Mouse (Mus musculus): ENCODE data around the gene Atp6v0e. TPM values are rescaled to one million over a fixed set of nuclear protein-coding genes. Genes with fewer than 3 reads are reported as not detected.

Atp6v0e gene
- total RNA-seq, 4 experiments from 2014 or later = 34.5 to 46.9 (median 43.4) TPM

- no peak for DNase-seq (ENCODE audit: low spot score in 2 of 2)
These were observed 18.2 kb downstream of the Atp6v0e start for GRCm38 (mm10) chr17:26681276-26681675.

GRCm38 (mm10) chr17:26686334-26687000, 23.4 kb downstream of the Atp6v0e start:
- DNase-seq (ENCODE audit: low spot score in 2 of 2) = no peak

GRCm38 (mm10) chr17:26688795-26689735, 26.0 kb downstream of the Atp6v0e start:
- no peak for DNase-seq (ENCODE audit: low spot score in 2 of 2)

GRCm38 (mm10) chr17:26689810-26690209, 26.8 kb downstream of the Atp6v0e start:
- no peak for DNase-seq (ENCODE audit: low spot score in 2 of 2)

- no peak for DNase-seq (ENCODE audit: low spot score in 2 of 2)
These were observed 27.2 kb downstream of the Atp6v0e start for GRCm38 (mm10) chr17:26690236-26690635.

- DNase-seq (ENCODE audit: low spot score in 2 of 2) = no peak
These were observed 28.1 kb downstream of the Atp6v0e start for GRCm38 (mm10) chr17:26691110-26691509.

GRCm38 (mm10) chr17:26693424-26693823, 30.4 kb downstream of the Atp6v0e start:
- no peak for DNase-seq (ENCODE audit: low spot score in 2 of 2)

- DNase-seq (ENCODE audit: low spot score in 2 of 2) = peak in 1 of 2 experiments; percentile 53
These were observed 31.1 kb downstream of the Atp6v0e start for GRCm38 (mm10) chr17:26694171-26694570.

GRCm38 (mm10) chr17:26695193-26695592, 32.2 kb downstream of the Atp6v0e start:
- DNase-seq (ENCODE audit: low spot score in 2 of 2) = no peak

GRCm38 (mm10) chr17:26698846-26699245, 35.8 kb downstream of the Atp6v0e start:
- DNase-seq (ENCODE audit: low spot score in 2 of 2) = no peak

GRCm38 (mm10) chr17:26699819-26700616, 37.0 kb downstream of the Atp6v0e start:
- no peak for DNase-seq (ENCODE audit: low spot score in 2 of 2)

- DNase-seq (ENCODE audit: low spot score in 2 of 2) = no peak
These were observed 38.5 kb downstream of the Atp6v0e start for GRCm38 (mm10) chr17:26701565-26701964.

GRCm38 (mm10) chr17:26702621-26703020, 39.6 kb downstream of the Atp6v0e start:
- no peak for DNase-seq (ENCODE audit: low spot score in 2 of 2)

GRCm38 (mm10) chr17:26703671-26704070, 40.6 kb downstream of the Atp6v0e start:
- DNase-seq (ENCODE audit: low spot score in 2 of 2) = no peak

GRCm38 (mm10) chr17:26705463-26706359, 42.7 kb downstream of the Atp6v0e start:
- DNase-seq (ENCODE audit: low spot score in 2 of 2) = no peak

- DNase-seq (ENCODE audit: low spot score in 2 of 2) = no peak
These were observed 44.0 kb downstream of the Atp6v0e start for GRCm38 (mm10) chr17:26707066-26707465.

GRCm38 (mm10) chr17:26708499-26708898, 45.5 kb downstream of the Atp6v0e start:
- DNase-seq (ENCODE audit: low spot score in 2 of 2) = no peak

- DNase-seq (ENCODE audit: low spot score in 2 of 2) = no peak
These were observed 46.1 kb downstream of the Atp6v0e start for GRCm38 (mm10) chr17:26708993-26709590.

GRCm38 (mm10) chr17:26710049-26710448, 47.0 kb downstream of the Atp6v0e start:
- DNase-seq (ENCODE audit: low spot score in 2 of 2) = no peak

GRCm38 (mm10) chr17:26715271-26715758, 52.3 kb downstream of the Atp6v0e start, which contains the start of gene Crebrf:
Gene Crebrf, plus strand, starts transcription at chr17:26715650.
- DNase-seq (ENCODE audit: low spot score in 2 of 2) = peak; percentile 93 to 98
